Mouse (Mus musculus) forebrain, embryonic 16.5 days (tissue): ENCODE results near the gene Grik1. TPM values are rescaled to one million over a fixed set of nuclear protein-coding genes. Genes with fewer than 3 reads are reported as not detected.

ENCODE experiments used
- ATAC-seq: fragments of 200-750 bp; cut with Nextera tagmentation; 2 replicates; pipeline ENCODE4 v1.8.0; 2017; ENCODE audit warnings: mild to moderate bottlenecking, moderate library complexity
- H3K27ac ChIP-seq: fragments of 300-500 bp; sonication (generic); 2 replicates; pipeline ENCODE4 v1.5.1; 2014; ENCODE audit warnings: low read length, control low read depth
- H3K27me3 ChIP-seq: fragments of 300-500 bp; sonication (generic); replicated peaks from 2 replicates; pipeline ENCODE4 v1.6.1; 2014; ENCODE audit warnings: low read length; ENCODE audit not compliant: control insufficient read depth, insufficient read depth
- H3K36me3 ChIP-seq: fragments of 300-500 bp; sonication (generic); 2 replicates; pipeline ENCODE4 v1.6.1; 2014; ENCODE audit not compliant: control insufficient read depth, insufficient read depth
- H3K4me1 ChIP-seq: fragments of 300-500 bp; sonication (generic); replicated peaks from 2 replicates; pipeline ENCODE4 v1.6.1; 2014; ENCODE audit warnings: low read length; ENCODE audit not compliant: control insufficient read depth, insufficient read depth
- H3K4me2 ChIP-seq: fragments of 300-500 bp; sonication (generic); 2 replicates; pipeline ENCODE4 v1.6.1; 2014; ENCODE audit warnings: mild to moderate bottlenecking, low read length, control low read depth
- H3K4me3 ChIP-seq: fragments of 300-500 bp; sonication (generic); replicated peaks from 2 replicates; pipeline ENCODE4 v1.5.1; 2014; ENCODE audit warnings: mild to moderate bottlenecking, low read length, control low read depth
- H3K9ac ChIP-seq: fragments of 300-500 bp; sonication (generic); replicated peaks from 2 replicates; pipeline ENCODE4 v1.6.1; 2014; ENCODE audit warnings: low read depth, low read length, control low read depth
- H3K9me3 ChIP-seq: fragments of 300-500 bp; sonication (generic); 2 replicates; pipeline ENCODE4 v1.6.1; 2016; ENCODE audit warnings: low read length; ENCODE audit not compliant: control insufficient read depth
- WGBS: fragments of 180-500 bp; shearing (Covaris S2); extraction: QIAGEN DNeasy Blood & Tissue Kit; methylation state at CpG from one replicate; pipeline ENCODE4 v1.1.7; 2014; 5-methylcytosine and 5-hydroxymethylcytosine counted together
- polyA plus RNA-seq: library from polyadenylated mRNA; unstranded; fragments of >200 nt; fragmentation: Nextera tagmentation; extraction: Ambion mirVana; gene quantifications from 2 replicates; pipeline ENCODE4 v1.2.1, GENCODE M21; 2015

Grik1 gene
- polyA plus RNA-seq = 14.6 and 21.6 TPM in 2 replicates

DNA sequence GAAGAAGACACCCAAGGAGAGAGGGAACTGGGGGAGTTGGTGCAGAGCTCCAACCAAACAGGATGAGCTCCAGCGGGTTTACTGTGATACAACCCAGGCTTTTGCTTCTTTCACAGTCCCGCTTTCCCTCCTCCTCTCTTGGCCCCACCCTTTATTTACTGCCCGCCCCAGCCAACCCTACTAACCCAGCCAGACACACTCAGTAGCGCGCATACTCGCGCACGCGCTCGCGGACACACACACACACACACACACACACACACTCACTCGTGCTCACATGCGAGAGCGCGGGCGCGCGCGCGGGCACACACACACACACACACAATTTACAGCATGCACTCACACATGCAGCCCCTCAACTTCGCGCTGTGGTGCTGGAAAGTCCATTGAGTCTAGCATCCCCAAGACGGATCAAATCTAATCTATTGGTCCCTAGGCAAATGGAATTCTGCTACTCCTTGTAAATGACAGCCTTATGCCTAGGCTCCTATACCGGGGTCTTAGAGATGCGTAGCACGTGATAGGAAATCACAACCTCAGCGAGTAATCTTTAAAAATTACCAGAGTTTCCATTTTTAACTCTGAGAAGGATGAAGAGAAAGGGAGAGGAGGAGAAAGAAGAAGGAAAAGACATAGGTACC lies at the start of gene Grik1:
Gene Grik1, minus strand, starts transcription at position 134 of the 641 bp plus-strand sequence.
- H3K27ac ChIP-seq = no peak within 1 kb of the TSS; the same call in 1 of the 2 replicates
- H3K9me3 ChIP-seq = no peaks in the 10 kb centered on the region
- peaks cover 7% of the 10 kb centered on the region for H3K27me3 ChIP-seq
- ATAC-seq = peak; percentile 85
- peaks cover 6% of the 10 kb centered on the region; the same call in 1 of the 2 replicates for H3K4me1 ChIP-seq
- H3K4me3 ChIP-seq = peak within 1 kb of the TSS; percentile 61
- H3K36me3 ChIP-seq = no peaks in the 10 kb centered on the region
- H3K9ac ChIP-seq = peak within 1 kb of the TSS; percentile 59
- peak within 1 kb of the TSS; percentile 100 for H3K4me2 ChIP-seq
- under 1% methylated on average over 27 of the region's 27 CpGs for WGBS

DNA sequence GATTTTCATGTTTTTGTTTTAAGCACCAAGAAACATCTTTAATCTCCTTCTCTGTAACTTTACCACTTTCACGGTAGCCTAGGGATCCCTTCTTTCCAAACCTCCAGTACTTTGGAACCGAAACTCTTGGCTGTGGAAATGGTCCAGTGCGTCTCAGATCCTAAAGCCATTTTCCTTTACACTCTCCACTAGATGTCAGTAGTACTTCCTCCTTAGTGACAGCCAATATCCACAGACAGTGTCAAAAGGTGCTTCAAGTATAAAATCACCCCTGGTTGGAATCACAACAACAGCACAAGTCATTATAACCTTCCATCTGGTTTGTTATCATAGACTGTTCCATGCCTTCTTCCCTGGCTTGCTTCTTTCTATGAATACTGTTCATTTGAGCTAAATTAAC lies 4.1 kb upstream of the Grik1 start:
- no peak overlapping the region for H3K9ac ChIP-seq
- H3K4me2 ChIP-seq = no peak overlapping the region
- 45% methylated on average over 3 of the region's 3 CpGs for WGBS
- no peaks in the 10 kb centered on the region for H3K36me3 ChIP-seq
- H3K27ac ChIP-seq = no peak overlapping the region
- no peaks in the 10 kb centered on the region for H3K9me3 ChIP-seq
- no peaks in the 10 kb centered on the region; the same call in 1 of the 2 replicates for H3K4me1 ChIP-seq
- no peaks in the 10 kb centered on the region for H3K27me3 ChIP-seq
- no peak for ATAC-seq
- H3K4me3 ChIP-seq = no peak overlapping the region

DNA sequence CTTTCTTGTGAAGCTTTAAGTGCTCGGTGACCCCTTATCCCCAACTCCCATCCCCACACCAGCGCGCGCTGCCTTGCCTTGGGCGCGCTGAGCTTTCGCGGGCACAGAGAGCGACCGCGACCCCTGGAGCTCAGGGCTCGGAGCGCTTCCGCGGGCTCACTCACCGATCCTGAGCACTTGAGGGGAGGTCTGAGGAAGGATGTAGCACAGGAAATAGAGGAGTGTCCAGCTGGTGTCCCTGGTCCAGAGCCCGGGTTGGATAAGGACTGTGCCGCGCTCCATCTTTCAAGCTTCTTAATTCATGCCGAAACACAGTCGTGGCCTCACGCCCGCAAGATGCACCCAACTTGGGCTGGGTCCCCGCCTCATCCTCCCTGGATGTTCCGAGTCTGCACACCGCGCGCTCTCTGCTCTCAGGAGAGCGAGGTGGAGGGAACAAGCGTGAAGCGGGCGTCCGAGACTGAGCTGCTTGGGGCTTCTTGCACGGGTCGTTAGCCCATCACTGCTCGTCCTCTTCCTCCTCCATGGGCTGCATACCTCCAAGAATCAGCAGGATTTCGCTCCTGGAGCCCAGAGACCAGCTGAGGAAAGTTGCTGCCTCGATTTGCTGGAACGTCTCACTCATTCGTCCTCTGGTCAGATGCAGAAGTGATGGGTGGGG lies 514 bp downstream of the Grik1 start:
- no peak overlapping the region; the same call in 1 of the 2 replicates for H3K27ac ChIP-seq
- WGBS = under 1% methylated on average over 40 of the region's 40 CpGs
- no peaks in the 10 kb centered on the region for H3K36me3 ChIP-seq
- peaks cover 7% of the 10 kb centered on the region for H3K27me3 ChIP-seq
- peak overlapping the region; percentile 59 for H3K9ac ChIP-seq
- ATAC-seq = peak; percentile 78
- H3K4me3 ChIP-seq = peak overlapping the region; percentile 61
- no peaks in the 10 kb centered on the region for H3K9me3 ChIP-seq
- H3K4me1 ChIP-seq = peaks cover 6% of the 10 kb centered on the region; the same call in 1 of the 2 replicates
- peak overlapping the region; percentile 100 for H3K4me2 ChIP-seq

DNA sequence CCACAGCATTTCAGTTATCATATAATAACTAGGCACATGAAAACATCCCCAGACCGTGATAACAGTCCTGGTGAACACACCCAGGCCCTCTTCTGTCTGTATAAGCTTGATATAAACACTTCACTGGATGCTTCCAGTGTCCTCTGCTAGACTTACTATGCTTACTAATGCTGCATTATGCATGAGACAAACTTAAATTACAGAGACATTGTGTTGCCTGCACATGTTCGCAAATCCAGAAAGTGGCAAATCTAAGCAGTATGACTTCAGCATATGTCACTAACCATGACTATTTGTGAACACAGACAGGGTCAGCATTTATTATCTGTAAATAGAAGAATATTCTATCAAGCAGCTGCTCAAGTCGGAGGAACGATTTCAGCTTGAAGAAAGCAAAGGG lies 31.7 kb downstream of the Grik1 start:
- Histone ChIP-seq H3K4me3 (no peak overlapping the region), H3K4me2 (no peak overlapping the region), H3K27me3 (no peaks in the 10 kb centered on the region), H3K36me3 (no peaks in the 10 kb centered on the region), H3K27ac (no peak overlapping the region), H3K4me1 (peaks cover 4% of the 10 kb centered on the region), H3K9ac (no peak overlapping the region), H3K9me3 (no peaks in the 10 kb centered on the region)
- whole genome bisulfite sequencing = 31% methylated on average over 4 of the region's 4 CpGs
- ATAC-seq = peak; percentile 70; the same call in 1 of the 2 replicates

DNA sequence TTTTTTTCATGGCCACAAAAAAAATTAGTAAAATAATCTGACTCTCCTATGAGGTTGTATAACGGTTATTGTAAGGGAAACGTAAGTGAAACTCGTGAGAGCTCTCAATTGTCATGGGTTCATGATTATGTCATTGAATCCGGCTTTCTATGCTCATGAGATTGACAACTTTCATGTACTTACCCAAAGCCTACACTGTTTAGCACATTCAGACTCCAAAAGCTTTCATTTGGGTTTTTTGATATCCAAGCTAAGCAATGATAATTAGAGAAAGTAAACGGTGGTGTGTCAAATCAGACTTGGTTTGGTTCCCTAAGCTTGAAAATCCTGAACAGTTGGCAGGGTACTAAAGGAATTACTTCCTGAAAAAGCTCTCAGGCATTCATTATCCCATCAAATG lies 33.0 kb downstream of the Grik1 start:
- WGBS = 12% methylated on average over 5 of the region's 5 CpGs
- no peak overlapping the region for H3K4me3 ChIP-seq
- peak; percentile 75 for ATAC-seq
- no peak overlapping the region for H3K9ac ChIP-seq
- peaks cover 4% of the 10 kb centered on the region for H3K4me1 ChIP-seq
- no peaks in the 10 kb centered on the region for H3K9me3 ChIP-seq
- H3K4me2 ChIP-seq = no peak overlapping the region
- H3K27me3 ChIP-seq = no peaks in the 10 kb centered on the region
- H3K36me3 ChIP-seq = no peaks in the 10 kb centered on the region
- H3K27ac ChIP-seq = no peak overlapping the region

DNA sequence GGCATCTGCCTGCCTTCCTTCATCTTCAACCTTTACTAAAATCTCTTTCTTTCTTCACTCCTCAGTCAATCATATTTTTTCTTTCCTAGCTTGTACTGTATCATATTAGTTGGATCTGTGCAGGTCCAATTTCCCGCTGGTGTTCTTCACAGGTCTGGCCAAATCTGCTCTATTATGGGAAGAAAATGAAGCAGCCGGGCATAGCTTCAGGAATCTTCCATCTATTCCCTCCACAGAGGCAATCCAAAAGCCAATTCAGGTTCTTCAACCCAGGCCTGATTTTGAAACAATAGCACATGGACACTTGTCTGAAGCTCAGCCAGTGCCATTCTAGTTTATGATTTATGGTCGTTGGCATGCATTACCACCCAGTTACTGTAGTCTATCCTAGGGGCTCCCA lies 34.0 kb downstream of the Grik1 start:
- ATAC-seq = no peak

DNA sequence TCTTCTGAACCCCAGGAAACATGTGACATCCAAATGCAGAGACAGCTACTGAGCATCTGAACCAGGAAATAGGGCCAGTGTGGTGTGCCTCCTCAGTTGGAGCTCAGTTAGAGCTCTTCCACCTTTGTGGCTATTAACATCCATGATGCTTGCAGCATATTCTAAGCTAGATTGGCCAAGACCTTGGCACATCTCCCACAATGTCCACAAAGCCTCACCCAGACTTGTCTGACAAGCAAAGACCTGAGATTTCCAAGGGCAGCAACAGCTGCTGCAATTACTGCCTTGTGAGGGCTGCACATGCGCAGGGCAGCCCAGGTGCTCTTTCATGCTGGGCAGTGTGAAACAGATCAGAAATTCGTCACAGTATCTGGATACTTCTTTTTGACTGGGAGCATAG lies 37.4 kb downstream of the Grik1 start:
- Histone ChIP-seq H3K36me3 (no peaks in the 10 kb centered on the region), H3K4me2 (no peak overlapping the region), H3K9ac (no peak overlapping the region), H3K4me1 (no peaks in the 10 kb centered on the region), H3K9me3 (no peaks in the 10 kb centered on the region), H3K27me3 (no peaks in the 10 kb centered on the region), H3K27ac (no peak overlapping the region), H3K4me3 (no peak overlapping the region)
- WGBS = 73% methylated on average over 2 of the region's 2 CpGs
- no peak for ATAC-seq

More for the DNA sequence above, 34.0 kb downstream of the Grik1 start:
- peaks cover 4% of the 10 kb centered on the region for H3K4me1 ChIP-seq
- no peak overlapping the region for H3K27ac ChIP-seq
- H3K4me2 ChIP-seq = no peak overlapping the region
- H3K9me3 ChIP-seq = no peaks in the 10 kb centered on the region
- 57% methylated on average over 3 of the region's 3 CpGs for WGBS
- H3K36me3 ChIP-seq = no peaks in the 10 kb centered on the region
- H3K9ac ChIP-seq = no peak overlapping the region
- H3K4me3 ChIP-seq = no peak overlapping the region
- H3K27me3 ChIP-seq = no peaks in the 10 kb centered on the region

DNA sequence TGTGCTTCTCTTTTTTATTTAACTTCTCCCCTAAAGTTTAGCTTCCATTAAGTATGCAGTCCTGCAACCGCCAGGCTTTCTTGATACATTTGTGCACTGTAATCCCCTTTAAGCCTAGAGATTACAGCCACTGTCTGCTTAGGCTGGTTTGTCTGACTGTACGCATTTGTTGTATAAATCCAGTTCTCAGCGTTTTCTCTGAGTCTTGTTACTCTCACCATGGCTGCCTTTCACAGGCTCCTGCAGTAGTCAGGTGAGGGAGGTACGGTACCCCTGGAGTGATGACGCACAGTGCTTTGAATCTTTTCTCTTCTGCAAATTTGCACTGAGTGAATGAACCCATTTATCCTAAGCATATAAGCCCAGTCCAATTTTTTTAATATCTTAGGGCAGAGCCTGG lies 39.0 kb downstream of the Grik1 start:
- Histone ChIP-seq H3K36me3 (no peaks in the 10 kb centered on the region), H3K9me3 (no peaks in the 10 kb centered on the region), H3K27me3 (no peaks in the 10 kb centered on the region), H3K9ac (no peak overlapping the region), H3K4me3 (no peak overlapping the region), H3K4me2 (no peak overlapping the region), H3K27ac (no peak overlapping the region), H3K4me1 (no peaks in the 10 kb centered on the region)
- ATAC-seq = no peak
- 66% methylated on average over 5 of the region's 5 CpGs for WGBS

DNA sequence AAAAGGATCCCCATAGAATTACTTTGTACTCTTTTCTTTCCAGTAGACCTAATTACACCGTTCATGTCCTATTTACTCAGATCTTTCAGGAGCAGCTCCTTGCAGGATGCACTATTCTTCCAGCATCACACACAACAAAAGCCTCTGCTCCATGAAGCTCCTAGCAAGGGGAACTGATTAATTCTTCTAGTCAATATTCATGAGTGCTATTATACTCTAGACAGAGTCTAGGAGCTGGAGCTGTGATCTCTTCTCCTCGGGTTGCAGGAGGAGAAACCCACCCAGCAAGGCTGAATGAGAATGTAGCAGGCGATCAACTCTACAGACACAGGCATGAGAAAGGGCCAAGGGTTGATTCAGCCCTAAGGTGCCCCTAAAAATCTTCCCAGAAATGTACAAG lies 40.2 kb downstream of the Grik1 start:
- Histone ChIP-seq H3K9me3 (no peaks in the 10 kb centered on the region), H3K36me3 (no peaks in the 10 kb centered on the region), H3K4me1 (no peaks in the 10 kb centered on the region), H3K27ac (no peak overlapping the region), H3K4me2 (no peak overlapping the region), H3K27me3 (no peaks in the 10 kb centered on the region), H3K9ac (no peak overlapping the region), H3K4me3 (no peak overlapping the region)
- 12% methylated on average over 3 of the region's 3 CpGs for WGBS
- peak; percentile 54; the same call in 1 of the 2 replicates for ATAC-seq
